Mouse (Mus musculus) C2C12 (cell line): ENCODE measurements at regions not wholly inside any gene's neighbourhood (a gene's known extent, or its start where the extent isn't known, plus 50 kb on each side); places are given as distances from the start of the nearest gene placed in this dataset.

ENCODE experiments used
- CEBPB ChIP-seq: IDR thresholded peaks from one replicate; pipeline ENCODE4 v1.6.1; 2011; ENCODE audit warnings: low read depth, mild to moderate bottlenecking, control low read depth, moderate library complexity
- CTCF ChIP-seq: IDR thresholded peaks from one replicate; pipeline ENCODE4 v1.5.1; 2011; ENCODE audit not compliant: control insufficient read depth, insufficient read depth, insufficient read length
- MAX ChIP-seq: IDR thresholded peaks from one replicate; pipeline ENCODE4 v1.6.1; 2011; ENCODE audit warnings: mild to moderate bottlenecking, control low read depth

DNA sequence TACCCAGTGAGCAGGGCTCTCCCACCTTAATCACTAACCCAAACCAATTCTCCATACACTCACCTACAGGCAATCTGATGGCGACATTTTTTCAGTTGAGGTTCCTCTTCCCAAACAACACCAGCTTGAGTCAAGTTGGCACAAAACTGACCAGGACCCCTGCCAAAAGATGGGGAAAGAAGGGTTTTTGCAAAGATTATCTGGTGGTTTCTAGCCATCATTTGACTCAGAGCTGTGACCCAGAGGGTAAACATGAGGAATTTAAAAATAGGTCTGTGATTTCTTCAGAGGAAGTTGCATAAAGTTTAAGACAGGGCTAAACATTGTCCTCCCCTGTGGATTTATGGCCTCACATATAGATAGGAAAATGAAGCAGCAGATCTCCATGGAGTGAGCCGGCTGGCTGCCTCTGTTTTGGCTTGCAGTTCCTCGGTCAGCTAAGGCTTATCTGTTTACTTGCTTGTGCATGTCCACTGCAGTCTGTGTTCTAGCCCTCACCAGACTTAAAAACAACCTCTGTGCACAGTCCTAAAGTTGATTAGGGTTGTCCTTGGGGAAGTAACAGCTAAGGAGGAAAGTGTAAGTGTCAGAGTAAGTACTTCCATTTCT, 87.7 kb upstream of the Cdc42ep3 start:
- TF ChIP-seq CTCF (no peak), MAX (no peak), CEBPB (peak; percentile 77)
